ENCODE assay signal across 11 mouse cellular contexts in genomic region chr11:88162740-88163139, GRCm38 (mm10). TPM values are rescaled to one million over a fixed set of nuclear protein-coding genes. Genes with fewer than 3 reads are reported as not detected.
DNase-seq lines count a peak whose midpoint lies in the region; ATAC-seq and TF ChIP-seq lines count a peak whose summit lies in the region.
"Had no signal": no experiment of that assay in that cellular context is flagged by ENCODE, and none has a peak within 500 bp of the region (broad histone marks: within the 10 kb centered on the region; RNA-seq: fewer than 3 reads in every experiment).

No protein-coding gene starts in this region.

- no peak overlapping the region for H3K4me2 ChIP-seq in heart, postnatal 0 days (ENCODE audit: low read depth, low read length)
- H3K4me2 ChIP-seq in midbrain, embryonic 16.5 days (ENCODE audit: low read length), result no peak overlapping the region
- no peak overlapping the region for H3K4me2 ChIP-seq in midbrain, embryonic 13.5 days (replicated peaks)
- H3K4me2 ChIP-seq in stomach, embryonic 16.5 days (ENCODE audit: low read depth, low read length), result no peak overlapping the region

- no peak for TF ChIP-seq EP300 in heart, postnatal 0 days (IDR thresholded peaks at IDR 0.05; ENCODE audit: low read depth)

- peaks cover 53% of the 10 kb centered on the region for H3K4me1 ChIP-seq in heart, postnatal 0 days (ENCODE audit: control insufficient read depth, insufficient read depth)
- H3K4me1 ChIP-seq in midbrain, embryonic 16.5 days (ENCODE audit: control insufficient read depth, insufficient read depth, low read length), result peaks cover 40% of the 10 kb centered on the region
- H3K4me1 ChIP-seq in midbrain, embryonic 13.5 days (replicated peaks), result peaks cover 49% of the 10 kb centered on the region
- peaks cover 60% of the 10 kb centered on the region for H3K4me1 ChIP-seq in stomach, embryonic 16.5 days (ENCODE audit: control insufficient read depth, insufficient read depth, low read length)

- DNase-seq in heart, adult 11 months, result peak; percentile 95
- DNase-seq in heart, postnatal 36 days, result no peak
- no peak for DNase-seq in heart, postnatal 0 days (ENCODE audit: low spot score)
- DNase-seq in heart, postnatal 14 days, result no peak
- DNase-seq in MN1 (ENCODE audit: low spot score), result no peak

- no peaks in the 10 kb centered on the region for H3K9me3 ChIP-seq in heart, postnatal 0 days (replicated peaks; ENCODE audit: control insufficient read depth, low read length)
- no peaks in the 10 kb centered on the region for H3K9me3 ChIP-seq in midbrain, embryonic 16.5 days (replicated peaks; ENCODE audit: control insufficient read depth, low read length, poor library complexity, severe bottlenecking)
- no peaks in the 10 kb centered on the region for H3K9me3 ChIP-seq in midbrain, embryonic 13.5 days
- no peaks in the 10 kb centered on the region for H3K9me3 ChIP-seq in stomach, embryonic 16.5 days (replicated peaks; ENCODE audit: control insufficient read depth, low read length)
- H3K9me3 ChIP-seq: limb, embryonic 13.5 days had no signal

- TF ChIP-seq CTCF in heart, postnatal 0 days (IDR thresholded peaks at IDR 0.05; ENCODE audit: low read depth), result no peak

- no peak for ATAC-seq in heart, postnatal 0 days (ENCODE audit: insufficient read depth, low read depth)
- no peak for ATAC-seq in midbrain, embryonic 16.5 days
- ATAC-seq in midbrain, embryonic 13.5 days, result no peak
- no peak for ATAC-seq in stomach, embryonic 16.5 days (ENCODE audit: insufficient read depth, low FRiP score)

- H3K9ac ChIP-seq in heart, postnatal 0 days (replicated peaks; ENCODE audit: low read depth, low read length), result no peak overlapping the region
- no peak overlapping the region for H3K9ac ChIP-seq in midbrain, embryonic 16.5 days (ENCODE audit: low read depth, low read length)
- no peak overlapping the region for H3K9ac ChIP-seq in midbrain, embryonic 13.5 days (replicated peaks)
- no peak overlapping the region for H3K9ac ChIP-seq in stomach, embryonic 16.5 days (ENCODE audit: low read length)
- H3K9ac ChIP-seq: forebrain, postnatal 0 days; limb, embryonic 13.5 days had no signal

- H3K36me3 ChIP-seq in heart, postnatal 0 days (replicated peaks; ENCODE audit: control insufficient read depth, insufficient read depth, low read length), result no peaks in the 10 kb centered on the region
- H3K36me3 ChIP-seq in midbrain, embryonic 16.5 days (ENCODE audit: control insufficient read depth, insufficient read depth, low read length), result no peaks in the 10 kb centered on the region
- H3K36me3 ChIP-seq in midbrain, embryonic 13.5 days, result no peaks in the 10 kb centered on the region
- H3K36me3 ChIP-seq in stomach, embryonic 16.5 days (ENCODE audit: control insufficient read depth, insufficient read depth, low read length), result no peaks in the 10 kb centered on the region
- H3K36me3 ChIP-seq: limb, embryonic 13.5 days had no signal

- peak overlapping the region; percentile 0; the same call in 1 of the 2 replicates for H3K27ac ChIP-seq in heart, postnatal 0 days (ENCODE audit: low read depth)
- peak overlapping the region; percentile 22; the same call in 1 of the 2 replicates for H3K27ac ChIP-seq in midbrain, embryonic 16.5 days (ENCODE audit: low read length)
- H3K27ac ChIP-seq in midbrain, embryonic 13.5 days, result no peak overlapping the region
- peak overlapping the region; percentile 34; the same call in 1 of the 2 replicates for H3K27ac ChIP-seq in stomach, embryonic 16.5 days (ENCODE audit: low read length)
- H3K27ac ChIP-seq: limb, embryonic 13.5 days had no signal

- WGBS in heart, postnatal 0 days, result 54% methylated on average over 4 of the region's 4 CpGs
- 53% methylated on average over 4 of the region's 4 CpGs for WGBS in midbrain, embryonic 16.5 days
- 56% methylated on average over 4 of the region's 4 CpGs for WGBS in midbrain, embryonic 13.5 days
- WGBS in stomach, embryonic 16.5 days, result 62% methylated on average over 4 of the region's 4 CpGs

- no peaks in the 10 kb centered on the region for H3K27me3 ChIP-seq in heart, postnatal 0 days (ENCODE audit: control insufficient read depth, insufficient read depth, low read length)
- H3K27me3 ChIP-seq in midbrain, embryonic 16.5 days (ENCODE audit: control insufficient read depth, insufficient read depth, low read depth, low read length), result no peaks in the 10 kb centered on the region
- H3K27me3 ChIP-seq in midbrain, embryonic 13.5 days, result peaks cover 8% of the 10 kb centered on the region; the same call in 1 of the 2 replicates
- H3K27me3 ChIP-seq in stomach, embryonic 16.5 days (ENCODE audit: control insufficient read depth, insufficient read depth, low read length), result no peaks in the 10 kb centered on the region

- intact Hi-C loops in heart, postnatal 36 days (cut with DNase I), result loop anchor here (2.0 to 5.0 kb wide), 4 partner anchors 35 to 102 kb away; partner anchors contain the start of genes Cuedc1 and Vezf1
- intact Hi-C loops in heart, postnatal 14 days (cut with DNase I), result loop anchor here (1.0 to 5.0 kb wide), 2 partner anchors 65 to 100 kb away; partner anchors contain the start of gene Cuedc1

- no peak overlapping the region for H3K4me3 ChIP-seq in heart, postnatal 0 days (ENCODE audit: low read depth, low read length)
- H3K4me3 ChIP-seq in midbrain, embryonic 16.5 days (ENCODE audit: low read depth, low read length), result no peak overlapping the region
- H3K4me3 ChIP-seq in midbrain, embryonic 13.5 days (replicated peaks), result no peak overlapping the region
- no peak overlapping the region for H3K4me3 ChIP-seq in stomach, embryonic 16.5 days (replicated peaks; ENCODE audit: low read length)
- H3K4me3 ChIP-seq: erythroblast, embryonic 14.5 days had no signal

RNA-seq across cellular contexts. Expression of gene Mrps23, which starts 41.4 kb away (rescaled TPM):
- total RNA-seq in heart, postnatal 36 days (2021), result 100 to 1,000 TPM; 273 to 312 TPM
- total RNA-seq in heart, postnatal 0 days (2014; rRNA removed; ENCODE audit: low replicate concordance), result 77.6 and 240 TPM in 2 replicates
- polyA plus RNA-seq in heart, postnatal 0 days (2015; fragmentation: Nextera tagmentation; extraction: Ambion mirVana), result 156 TPM in 2 replicates
- 100 to 1,000 TPM; 226 to 277 TPM for total RNA-seq in heart, postnatal 14 days (2021)
- 65.4 and 66.9 TPM in 2 replicates for polyA plus RNA-seq in midbrain, embryonic 16.5 days (2015; fragmentation: Nextera tagmentation; extraction: Ambion mirVana)
- 68.6 and 69.8 TPM in 2 replicates for polyA plus RNA-seq in midbrain, embryonic 13.5 days (2015; fragmentation: Nextera tagmentation; extraction: Ambion mirVana)
- 50.1 and 57.9 TPM in 2 replicates for polyA plus RNA-seq in stomach, embryonic 16.5 days (2015; fragmentation: Nextera tagmentation; extraction: Ambion mirVana)
